Mouse (Mus musculus) yolk sac, embryonic 10.5 days (tissue): ENCODE results near the gene Mdm2.

ENCODE experiments used
- DNase-seq: peaks from one replicate; pipeline ENCODE4 v3.0.0-alpha.2; 2017; ENCODE audit warnings: low spot score

The Mdm2 gene

DNA sequence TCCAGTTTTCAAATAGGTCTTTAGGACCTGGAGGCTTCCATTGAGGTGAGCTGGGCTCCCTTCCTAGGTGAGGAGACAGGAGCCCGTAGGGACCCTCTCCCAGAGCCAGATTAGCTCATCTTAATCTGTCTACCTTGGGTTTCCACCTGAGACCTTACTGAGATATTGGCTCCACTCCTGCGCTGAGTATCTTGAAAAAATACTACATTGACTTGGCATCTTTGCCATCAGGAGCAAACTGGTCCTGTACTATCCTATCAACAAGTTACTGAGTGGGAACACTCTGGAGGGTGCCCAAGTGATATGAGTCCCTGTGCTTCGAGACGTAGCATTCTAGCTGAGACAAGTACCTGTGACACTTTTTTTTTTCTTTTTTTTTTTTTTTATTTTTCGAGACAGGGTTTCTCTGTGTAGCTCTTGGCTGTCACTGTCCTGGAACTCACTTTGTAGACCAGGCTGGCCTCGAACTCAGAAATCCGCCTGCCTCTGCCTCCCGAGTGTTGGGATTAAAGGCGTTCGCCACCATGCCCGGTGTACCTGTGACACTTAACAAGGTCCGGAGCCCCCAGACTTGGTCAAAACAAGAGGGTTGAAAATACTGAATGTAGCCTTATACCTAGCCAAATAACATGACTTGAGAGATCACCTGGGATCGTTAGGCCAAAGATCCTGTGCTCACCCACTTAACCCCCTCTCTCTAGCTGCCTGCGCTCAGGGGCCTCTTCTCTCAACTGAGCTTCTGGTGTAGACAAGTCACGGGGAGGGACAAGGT lies 67.9 kb downstream of the Mdm2 start:
- DNase-seq, result no peak

DNA sequence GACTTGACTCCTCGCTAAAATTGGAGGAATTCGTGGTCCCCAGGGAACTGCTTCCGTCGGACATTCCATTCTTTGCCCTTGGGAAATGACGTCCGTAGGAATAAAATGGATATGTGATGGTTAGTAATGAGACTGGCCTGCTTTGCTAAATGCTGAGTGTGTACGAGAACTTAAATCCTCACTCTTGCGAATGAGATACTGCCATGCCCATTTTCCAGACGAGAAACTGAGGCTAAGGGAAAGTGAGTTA lies 68.4 kb downstream of the Mdm2 start:
- DNase-seq, result no peak

DNA sequence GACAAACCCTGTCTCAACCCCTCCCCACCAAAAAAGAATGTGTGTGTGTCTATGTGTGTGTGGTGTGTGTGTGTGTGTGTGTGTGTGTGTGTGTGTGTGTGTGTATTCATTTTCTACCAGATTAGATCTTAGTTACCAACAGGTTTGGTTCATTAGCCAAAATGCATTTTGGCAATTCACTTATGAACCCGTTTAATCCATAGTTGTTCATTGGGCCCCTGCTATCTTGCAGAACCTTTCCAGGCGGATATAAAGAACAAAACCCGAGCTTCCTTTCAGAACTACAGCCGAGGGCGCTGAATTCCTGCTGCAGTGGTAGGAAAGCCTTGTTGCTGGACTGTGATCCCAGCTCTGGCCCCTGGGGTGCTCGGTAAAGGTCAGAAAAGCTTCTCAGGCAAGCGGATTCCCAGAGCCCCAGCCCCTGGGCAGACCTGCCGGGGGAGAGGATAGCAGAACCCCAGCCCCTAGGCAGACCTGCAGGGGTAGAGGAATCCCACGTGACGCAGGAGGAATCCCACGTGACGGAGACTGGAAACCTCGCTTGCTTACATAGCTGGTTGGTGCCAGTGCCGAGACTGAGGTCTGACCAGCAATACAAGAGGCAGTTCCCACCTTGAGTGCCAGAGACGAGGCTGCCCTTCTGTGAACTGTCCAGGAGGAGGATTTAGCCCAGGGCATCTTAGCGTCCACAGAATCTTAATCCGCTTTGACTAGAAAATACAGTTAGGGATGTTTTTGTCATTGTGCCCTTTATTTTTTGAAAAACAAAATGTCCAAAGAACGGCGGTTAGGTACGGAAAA lies 69.0 kb downstream of the Mdm2 start:
- peak; percentile 28 for DNase-seq

DNA sequence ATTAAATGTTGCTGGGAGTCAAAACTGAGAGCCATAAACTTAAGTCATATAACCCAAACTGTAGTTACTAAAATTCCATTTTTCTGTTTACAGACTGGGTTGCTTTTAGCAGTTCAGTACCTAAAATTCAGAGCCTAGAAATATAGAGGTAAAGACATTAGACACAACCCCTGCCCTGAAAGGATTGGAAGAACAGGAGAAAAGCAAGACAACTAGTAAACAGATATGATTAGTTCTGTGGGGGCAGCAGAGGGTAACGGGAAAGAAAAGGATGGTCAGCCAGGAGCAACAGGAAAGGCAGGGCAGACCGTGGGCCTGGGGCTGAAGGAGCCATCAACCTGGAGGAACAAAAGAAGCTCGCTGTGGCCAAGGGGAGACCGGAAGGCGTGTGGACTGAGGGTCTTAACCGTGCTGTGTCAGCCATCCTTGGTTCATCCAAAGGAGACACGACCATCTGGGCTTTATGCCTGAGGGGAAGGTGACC lies 69.9 kb downstream of the Mdm2 start:
- DNase-seq, result no peak

DNA sequence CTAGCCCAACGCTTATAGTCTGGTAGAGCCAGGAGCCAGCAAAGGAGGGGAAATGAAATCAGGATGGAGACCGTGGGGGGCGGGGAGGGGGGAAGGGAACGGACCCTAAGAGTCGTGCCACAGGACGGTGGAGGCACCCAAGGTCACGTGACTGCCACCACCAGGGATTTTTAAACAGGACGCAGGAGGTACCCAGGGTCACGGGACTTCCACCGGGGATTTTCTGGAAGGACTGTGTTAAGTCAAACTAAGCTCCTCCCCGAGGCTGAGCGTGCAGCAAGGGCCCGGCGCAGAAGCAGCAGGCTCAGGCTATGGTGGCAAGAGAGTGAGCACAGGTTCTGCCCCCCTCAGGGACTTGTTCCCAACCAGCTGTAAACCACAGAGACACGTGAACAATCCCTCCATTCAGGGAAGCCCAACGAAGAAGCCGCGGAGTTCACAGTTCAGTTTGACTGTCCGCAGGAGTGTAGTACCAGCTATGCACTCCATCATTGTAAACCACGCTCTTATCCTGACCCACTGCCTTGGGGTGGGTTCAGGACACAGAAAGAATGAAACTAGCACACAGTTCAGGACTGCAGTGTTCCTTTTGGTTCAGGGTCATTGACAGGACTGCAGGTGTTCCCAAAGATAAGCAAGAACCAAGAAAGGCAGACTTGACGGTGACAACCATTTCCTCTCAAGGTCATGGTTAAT lies 70.5 kb downstream of the Mdm2 start:
- peak; percentile 36 for DNase-seq

DNA sequence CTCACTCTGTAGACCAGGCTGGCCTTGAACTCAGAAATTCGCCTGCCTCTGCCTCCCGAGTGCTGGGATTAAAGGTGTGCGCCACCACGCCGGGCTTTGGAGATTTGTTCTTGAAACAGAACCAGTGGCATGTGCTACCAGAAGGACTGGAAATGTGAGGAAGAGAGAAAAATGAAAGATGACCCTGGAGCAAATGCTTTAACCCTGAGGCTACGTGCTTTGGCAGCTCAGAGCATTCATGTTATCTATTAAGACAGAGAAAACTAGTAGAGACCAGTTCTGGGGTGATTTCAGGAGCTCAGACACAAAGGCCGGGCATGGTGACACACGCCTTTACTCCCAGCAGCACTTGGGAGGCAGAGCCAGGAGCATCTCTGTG lies 71.3 kb downstream of the Mdm2 start:
- no peak for DNase-seq
